Mouse (Mus musculus) kidney, adult 2 months (tissue): ENCODE results near the gene Slc17a1.

Source experiments
- CTCF ChIP-seq: fragments of 200-500 bp; conservative IDR thresholded peaks from 2 replicates; pipeline ENCODE4 v1.5.1; 2011; ENCODE audit warnings: low read depth, mild to moderate bottlenecking, control low read depth, low read length, moderate library complexity, mixed read lengths; ENCODE audit not compliant: insufficient read depth, insufficient read length
- POLR2A ChIP-seq: fragments of 200-500 bp; IDR thresholded peaks from one replicate; pipeline ENCODE4 v1.6.1; 2011; ENCODE audit warnings: low read depth, low read length, control low read depth

GRCm38 (mm10) chr13:23938699-23939098, 71.1 kb downstream of the Slc17a1 start:
- TF ChIP-seq POLR2A: no peak
- TF ChIP-seq CTCF: no peak
